Mouse (Mus musculus) heart, adult 2 months (tissue): ENCODE data around the gene Nubp1. TPM values are rescaled to one million over a fixed set of nuclear protein-coding genes. Genes with fewer than 3 reads are reported as not detected.
A peak's percentile ranks its signal among the peaks of the same experiment; 100 is the strongest.

ENCODE experiments used
- DNase-seq, 2 experiments: peaks; one replicate each; pipeline ENCODE4 v3.0.0; 2021
- H3K27ac ChIP-seq: fragments of 200-600 bp; 2 replicates; pipeline ENCODE4 v1.8.1; 2022
- H3K27me3 ChIP-seq: fragments of 200-500 bp; 2 replicates; pipeline ENCODE4 v1.6.1; 2012; ENCODE audit warnings: mild to moderate bottlenecking, low read length, inconsistent platforms, mixed read lengths; ENCODE audit not compliant: control insufficient read depth, insufficient read depth
- H3K36me3 ChIP-seq: fragments of 200-500 bp; 2 replicates; pipeline ENCODE4 v1.6.1; 2012; ENCODE audit warnings: low read length, inconsistent platforms; ENCODE audit not compliant: control insufficient read depth, insufficient read depth
- H3K4me1 ChIP-seq: fragments of 200-500 bp; 2 replicates; pipeline ENCODE4 v1.6.1; 2011; ENCODE audit warnings: low read length; ENCODE audit not compliant: control insufficient read depth, insufficient read depth
- H3K4me3 ChIP-seq: fragments of 200-600 bp; 2 replicates; pipeline ENCODE4 v1.8.1; 2022
- H3K79me2 ChIP-seq: fragments of 200-500 bp; replicated peaks from 2 replicates; pipeline ENCODE4 v1.6.1; 2012; ENCODE audit warnings: mild to moderate bottlenecking, inconsistent platforms, low read length, moderate library complexity, mixed read lengths; ENCODE audit not compliant: control insufficient read depth, insufficient read depth
- H3K9ac ChIP-seq: fragments of 200-500 bp; 2 replicates; pipeline ENCODE4 v1.6.1; 2012; ENCODE audit warnings: low read depth, mild to moderate bottlenecking, control low read depth, inconsistent platforms, low read length, mixed read lengths
- CTCF ChIP-seq: fragments of 200-600 bp; IDR thresholded peaks from 2 replicates; pipeline ENCODE4 v1.8.1; 2022; ENCODE audit warnings: antibody characterized with exemption, mild to moderate bottlenecking, moderate library complexity
- EP300 ChIP-seq: fragments of 200-500 bp; IDR thresholded peaks from 2 replicates; pipeline ENCODE4 v1.6.1; 2011; ENCODE audit warnings: low read depth, low read length, control low read depth; ENCODE audit not compliant: insufficient read depth
- POLR2A ChIP-seq: fragments of 200-500 bp; IDR thresholded peaks from 2 replicates; pipeline ENCODE4 v1.6.1; 2011; ENCODE audit warnings: mild to moderate bottlenecking, low read depth, low read length, control low read depth; ENCODE audit not compliant: insufficient read depth
- WGBS: fragments of 180-500 bp; shearing (Covaris S2); methylation state at CpG from one replicate; pipeline ENCODE4 v1.1.7; 2018; 5-methylcytosine and 5-hydroxymethylcytosine counted together
- intact Hi-C: fragments of 180-260 bp; cut with DNase I; formaldehyde crosslinking; loops from one replicate; pipeline ENCODE4 v1.15.1; 2025
- polyA plus RNA-seq: library from polyadenylated mRNA; depleted of rRNA; stranded (reverse); fragments of >200 nt; gene quantifications from 2 replicates; pipeline ENCODE4 v1.2.3, GENCODE M21; 2012
- total RNA-seq, 2 experiments: library from RNA; stranded (reverse); gene quantifications; 2 replicates each; pipeline ENCODE4 v1.2.3; 2021

Nubp1 gene
- total and polyA plus RNA-seq, 3 experiments: 7.4 to 11.5 (median 7.9) TPM

GRCm38 (mm10) chr16:10446573-10447263 is 35.0 kb downstream of the Nubp1 start:
- DNase-seq: no peak
- 0 out of 2 replicates have a peak overlapping the region, but pooled peaks have one; percentile 10 for H3K9ac ChIP-seq
- peaks cover 2% of the 10 kb centered on the region; the same call in 1 of the 2 replicates for H3K4me1 ChIP-seq
- H3K27me3 ChIP-seq: no peaks in the 10 kb centered on the region
- no peak overlapping the region for H3K4me3 ChIP-seq
- no peak overlapping the region for H3K27ac ChIP-seq
- 47% methylated on average over 13 of the region's 13 CpGs for WGBS
- no peaks in the 10 kb centered on the region for H3K36me3 ChIP-seq
- intact Hi-C loops: no loop called here
- H3K79me2 ChIP-seq: no peaks in the 10 kb centered on the region
- TF ChIP-seq CTCF (no peak), POLR2A (no peak), EP300 (no peak)

DNA sequence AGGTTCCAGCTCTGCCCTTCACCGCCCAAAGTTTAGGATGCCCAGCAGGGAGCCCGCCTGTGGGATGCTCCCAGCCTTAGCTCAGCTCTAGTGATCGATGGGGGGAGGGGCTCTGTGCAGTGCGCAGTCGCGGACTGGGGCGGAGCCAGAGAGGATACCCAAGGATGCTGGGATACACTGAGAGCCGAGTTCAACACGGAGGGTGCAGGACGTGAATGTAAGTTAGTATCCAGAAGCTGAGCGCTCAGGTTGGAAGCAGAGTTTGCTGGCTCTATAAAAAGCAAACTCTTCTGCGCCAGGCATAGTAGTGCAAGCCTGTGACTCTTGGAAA is 35.5 kb downstream of the Nubp1 start, which contains the start of gene Tvp23a:
Gene Tvp23a, minus strand, starts transcription at position 99 of the 331 bp plus-strand sequence.
- H3K27me3 ChIP-seq: no peaks in the 10 kb centered on the region
- H3K9ac ChIP-seq: 0 out of 2 replicates have a peak within 1 kb of the TSS, but pooled peaks have one; percentile 10
- no peak within 1 kb of the TSS for H3K4me3 ChIP-seq
- peaks cover 2% of the 10 kb centered on the region; the same call in 1 of the 2 replicates for H3K4me1 ChIP-seq
- WGBS: 15% methylated on average over 12 of the region's 12 CpGs
- peak; percentile 56 to 69 for DNase-seq
- H3K36me3 ChIP-seq: no peaks in the 10 kb centered on the region
- no peaks in the 10 kb centered on the region for H3K79me2 ChIP-seq
- intact Hi-C loops: no loop called here
- no peak within 1 kb of the TSS for H3K27ac ChIP-seq
- TF ChIP-seq POLR2A: peak; percentile 69
- no peak for TF ChIP-seq CTCF

GRCm38 (mm10) chr16:10447781-10448180 is 36.0 kb downstream of the Nubp1 start:
- H3K9ac ChIP-seq: no peak overlapping the region
- no peak overlapping the region for H3K4me3 ChIP-seq

DNA sequence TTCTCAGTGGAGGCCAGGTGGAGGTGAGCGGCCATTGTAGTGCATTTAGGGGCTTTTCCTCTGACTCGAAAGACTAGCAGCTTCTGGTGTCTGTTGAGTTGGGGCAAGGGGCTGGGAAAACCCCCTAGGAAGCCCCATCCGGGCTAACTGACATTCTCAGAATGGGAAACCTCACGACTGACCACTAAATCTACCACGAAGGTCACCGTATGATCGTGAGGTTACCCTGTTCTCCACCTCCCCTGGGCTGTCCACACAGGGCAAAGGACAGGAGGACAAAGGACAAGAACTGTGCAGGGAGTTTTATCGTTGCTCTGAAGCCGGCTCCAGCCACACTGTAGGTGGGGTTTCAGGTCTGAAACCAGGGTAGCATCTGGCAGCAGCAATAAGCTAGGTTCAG is 37.2 kb downstream of the Nubp1 start:
- no peaks in the 10 kb centered on the region for H3K79me2 ChIP-seq
- H3K27ac ChIP-seq: no peak overlapping the region
- WGBS: 88% methylated on average over 9 of the region's 9 CpGs
- H3K9ac ChIP-seq: no peak overlapping the region
- intact Hi-C loops: no loop called here
- no peak overlapping the region for H3K4me3 ChIP-seq
- H3K36me3 ChIP-seq: no peaks in the 10 kb centered on the region
- TF ChIP-seq CTCF (no peak), EP300 (no peak), POLR2A (no peak)
- peaks cover 2% of the 10 kb centered on the region; the same call in 1 of the 2 replicates for H3K4me1 ChIP-seq
- no peaks in the 10 kb centered on the region for H3K27me3 ChIP-seq
- no peak for DNase-seq

More at GRCm38 (mm10) chr16:10447781-10448180, 36.0 kb downstream of the Nubp1 start:
- Histone ChIP-seq H3K27ac (no peak overlapping the region), H3K79me2 (no peaks in the 10 kb centered on the region), H3K4me1 (peaks cover 2% of the 10 kb centered on the region; the same call in 1 of the 2 replicates), H3K36me3 (no peaks in the 10 kb centered on the region), H3K27me3 (no peaks in the 10 kb centered on the region)
- TF ChIP-seq CTCF: no peak
- intact Hi-C loops: no loop called here
- DNase-seq: no peak
- WGBS: 67% methylated on average over 2 of the region's 2 CpGs

GRCm38 (mm10) chr16:10451906-10452305 is 40.2 kb downstream of the Nubp1 start:
- TF ChIP-seq CTCF (no peak), EP300 (no peak), POLR2A (no peak)
- no peak overlapping the region for H3K27ac ChIP-seq
- H3K79me2 ChIP-seq: no peaks in the 10 kb centered on the region
- no peak overlapping the region for H3K9ac ChIP-seq
- intact Hi-C loops: no loop called here
- DNase-seq: no peak
- H3K36me3 ChIP-seq: no peaks in the 10 kb centered on the region
- no peaks in the 10 kb centered on the region for H3K27me3 ChIP-seq
- WGBS: 68% methylated on average over 2 of the region's 2 CpGs
- peaks cover 2% of the 10 kb centered on the region; the same call in 1 of the 2 replicates for H3K4me1 ChIP-seq
- no peak overlapping the region for H3K4me3 ChIP-seq

DNA sequence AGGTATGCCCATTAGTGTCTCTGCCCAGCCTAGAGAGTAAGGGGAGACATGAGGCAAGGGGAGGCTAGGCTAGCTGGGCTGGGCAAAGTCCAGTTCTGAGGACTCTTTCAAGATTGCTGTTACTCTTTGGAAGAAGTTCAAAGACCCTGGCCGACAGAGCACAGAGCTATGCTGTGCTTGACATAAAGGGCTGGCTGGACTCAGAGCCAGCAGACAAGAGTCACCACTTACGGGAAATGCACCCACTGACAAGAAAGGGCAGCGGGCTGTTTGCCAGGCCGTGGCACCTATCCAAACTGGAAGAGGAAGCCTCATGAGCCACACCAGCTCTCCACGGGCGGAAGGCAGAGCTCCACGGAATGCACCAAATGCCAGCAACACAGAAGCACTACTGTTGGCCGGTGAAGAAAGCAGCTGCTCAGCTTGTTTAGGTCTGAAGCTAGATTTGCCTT is 40.7 kb downstream of the Nubp1 start:
- no peak overlapping the region for H3K27ac ChIP-seq
- TF ChIP-seq CTCF (no peak), POLR2A (no peak), EP300 (no peak)
- peaks cover 2% of the 10 kb centered on the region; the same call in 1 of the 2 replicates for H3K4me1 ChIP-seq
- peak; percentile 78 to 86 for DNase-seq
- H3K4me3 ChIP-seq: no peak overlapping the region
- no peaks in the 10 kb centered on the region for H3K27me3 ChIP-seq
- H3K36me3 ChIP-seq: no peaks in the 10 kb centered on the region
- H3K79me2 ChIP-seq: no peaks in the 10 kb centered on the region
- 3% methylated on average over 8 of the region's 8 CpGs for WGBS
- intact Hi-C loops: no loop called here
- no peak overlapping the region for H3K9ac ChIP-seq
